Mouse (Mus musculus) cerebellum, adult 9-10 months (tissue): ENCODE measurements around the gene Hmbs.

Experiments used
- DNase-seq: peaks from one replicate; pipeline ENCODE4 v3.0.0; 2022

The Hmbs gene

GRCm38 (mm10) chr9:44287003-44287400 is 57.0 kb downstream of the Hmbs start:
- DNase-seq = no peak
